Mouse (Mus musculus) brain, embryonic 14.5 days (tissue): Measurements from ENCODE around the gene Nrgn. TPM values are rescaled to one million over a fixed set of nuclear protein-coding genes. Genes with fewer than 3 reads are reported as not detected.

Experiments used
- DNase-seq: peaks from one replicate; pipeline ENCODE4 v3.0.0-alpha.2; 2011; ENCODE audit warnings: low read depth
- CTCF ChIP-seq: fragments of 200-500 bp; IDR thresholded peaks from 2 replicates; pipeline ENCODE4 v1.5.1; 2012; ENCODE audit warnings: inconsistent platforms, mild to moderate bottlenecking, moderate library complexity, borderline replicate concordance; ENCODE audit not compliant: insufficient read depth, insufficient read length; ENCODE audit errors: extremely low read depth
- POLR2A ChIP-seq: fragments of 200-500 bp; IDR thresholded peaks from 2 replicates; pipeline ENCODE4 v1.6.1; 2012; ENCODE audit warnings: mild to moderate bottlenecking, inconsistent platforms, borderline replicate concordance; ENCODE audit not compliant: poor library complexity, insufficient read depth, insufficient read length, severe bottlenecking; ENCODE audit errors: extremely low read depth
- polyA plus RNA-seq: library from polyadenylated mRNA; depleted of rRNA; stranded (reverse); fragments of >200 nt; gene quantifications from 2 replicates; pipeline ENCODE4 v1.2.3, GENCODE M21; 2012

Gene Nrgn
- polyA plus RNA-seq, 1 experiment: 9.2 TPM

- no peak for TF ChIP-seq POLR2A
- no peak for TF ChIP-seq CTCF
These were observed 19.6 kb upstream of the Nrgn start for GRCm38 (mm10) chr9:37572204-37572876.

DNA sequence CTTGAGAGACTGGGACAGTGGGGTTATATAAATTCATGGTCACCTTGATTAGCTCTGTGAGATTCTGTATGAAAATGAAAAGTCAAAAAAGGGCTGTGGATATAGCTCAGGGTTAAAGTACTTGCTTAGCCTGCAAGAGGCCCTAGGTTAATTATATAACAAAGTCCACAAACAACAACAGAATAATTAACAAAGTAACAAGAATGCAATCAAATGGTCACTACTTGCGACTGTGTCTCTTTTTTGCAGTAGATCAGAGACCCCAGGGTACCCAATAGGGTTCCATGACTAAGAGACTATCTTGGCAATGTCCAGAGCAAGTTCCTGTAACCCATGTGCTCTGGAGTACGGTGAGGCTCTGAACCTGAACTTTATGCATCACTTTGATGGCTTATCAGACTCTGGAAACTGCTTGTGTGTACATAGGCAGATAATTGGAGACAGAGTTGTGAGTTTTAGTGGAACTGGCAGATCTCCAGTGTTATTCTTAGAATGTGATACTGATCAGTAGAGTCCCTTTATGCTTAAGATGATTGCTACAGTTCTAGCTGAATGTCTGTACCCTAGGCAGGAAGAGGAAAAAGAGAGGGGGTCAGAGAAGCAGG is 16.6 kb upstream of the Nrgn start:
- DNase-seq: no peak
- no peak for TF ChIP-seq CTCF
- no peak for TF ChIP-seq POLR2A

More at GRCm38 (mm10) chr9:37572204-37572876, 19.6 kb upstream of the Nrgn start:
- no peak for DNase-seq

GRCm38 (mm10) chr9:37568605-37569214 is 16.0 kb upstream of the Nrgn start:
- TF ChIP-seq CTCF: no peak
- no peak for TF ChIP-seq POLR2A
- no peak for DNase-seq

DNA sequence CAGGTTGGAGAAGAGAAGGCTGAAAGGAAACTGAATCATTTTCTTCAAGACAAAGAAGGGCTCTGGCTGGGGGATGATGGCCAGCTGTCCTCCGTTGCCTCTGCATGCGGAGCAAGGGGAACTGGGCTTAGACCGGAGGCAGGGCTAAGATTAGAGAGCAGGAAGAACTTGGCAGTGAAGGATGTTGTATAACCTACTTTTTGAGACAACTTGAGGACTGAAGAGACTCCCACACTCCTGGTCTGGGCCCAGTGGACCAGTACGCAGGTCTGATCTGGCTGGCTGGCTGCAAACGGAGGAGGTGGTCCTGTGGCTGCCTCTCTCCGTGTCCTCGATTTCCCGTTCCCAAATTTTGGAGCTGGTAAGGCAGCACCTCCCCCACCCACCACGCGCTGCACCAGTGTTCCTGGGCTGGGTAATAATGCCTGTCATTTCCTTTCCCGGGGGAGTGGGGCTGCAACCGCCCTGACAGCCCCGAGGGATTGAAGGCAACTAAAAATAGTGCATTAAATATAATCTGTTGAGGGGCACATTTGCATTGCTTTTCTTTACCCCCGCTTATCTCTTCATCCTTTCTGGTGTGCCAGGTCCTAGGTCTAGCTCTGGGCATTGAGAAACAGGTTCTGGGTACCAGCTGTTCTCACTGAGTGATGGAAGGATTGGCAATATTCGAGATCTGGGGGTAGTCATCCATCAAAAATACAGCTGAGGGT is 15.3 kb upstream of the Nrgn start:
- DNase-seq: no peak
- TF ChIP-seq POLR2A: no peak
- TF ChIP-seq CTCF: no peak

GRCm38 (mm10) chr9:37567454-37567853 is 14.8 kb upstream of the Nrgn start:
- TF ChIP-seq POLR2A (no peak), CTCF (no peak)
- DNase-seq: no peak

GRCm38 (mm10) chr9:37567019-37567418 is 14.3 kb upstream of the Nrgn start:
- DNase-seq: no peak
- TF ChIP-seq CTCF (no peak), POLR2A (no peak)

DNA sequence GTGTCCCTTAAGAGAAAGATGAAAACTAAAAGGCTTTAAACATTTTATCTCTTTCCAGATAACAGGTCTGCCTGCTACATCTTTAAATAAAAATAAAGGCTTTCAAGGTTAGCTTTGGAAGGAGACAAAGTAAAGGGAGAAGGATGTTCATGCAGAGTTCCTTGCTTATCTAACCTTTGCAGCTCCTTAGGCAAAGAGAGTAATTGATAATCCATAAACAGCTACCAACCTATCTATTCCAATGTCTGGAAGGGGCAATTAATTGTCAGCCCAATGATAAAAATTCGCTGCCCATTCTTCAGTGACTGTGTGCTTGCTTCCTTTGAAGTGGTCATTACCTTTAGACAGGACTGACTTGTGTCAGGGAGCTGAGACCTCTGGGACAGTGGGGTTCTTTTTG is 11.1 kb upstream of the Nrgn start:
- no peak for DNase-seq
- TF ChIP-seq CTCF (no peak), POLR2A (no peak)

- DNase-seq: no peak
- TF ChIP-seq CTCF: no peak
- TF ChIP-seq POLR2A: no peak
These were observed 7.9 kb upstream of the Nrgn start for GRCm38 (mm10) chr9:37560617-37561016.

- no peak for DNase-seq
These were observed 3.7 kb upstream of the Nrgn start for GRCm38 (mm10) chr9:37556366-37556765.

GRCm38 (mm10) chr9:37554838-37555748 is 2.4 kb upstream of the Nrgn start, which contains the start of gene Siae:
Gene Siae, plus strand, starts transcription at chr9:37555698.
- DNase-seq: no peak
- TF ChIP-seq CTCF (no peak), POLR2A (no peak)

More at GRCm38 (mm10) chr9:37556366-37556765, 3.7 kb upstream of the Nrgn start:
- no peak for TF ChIP-seq POLR2A
- TF ChIP-seq CTCF: no peak
